Mouse (Mus musculus) B cell, adult (primary cell): ENCODE data around the gene Pold3. TPM values are rescaled to one million over a fixed set of nuclear protein-coding genes. Genes with fewer than 3 reads are reported as not detected.

Source experiments
- total RNA-seq: library from RNA; stranded (reverse); gene quantifications from 4 replicates; pipeline ENCODE4 v1.2.4, GENCODE M21; 2023; ENCODE audit not compliant: inconsistent age

Pold3 gene
- total RNA-seq: 61.8 to 67.8 TPM (median 66.2 TPM) in 4 replicates

GRCm38 (mm10) chr7:100121376-100121789, at the start of gene Pold3:
TSS of gene Pold3 (minus strand) at chr7:100121565.

GRCm38 (mm10) chr7:100159105-100159841, 37.9 kb upstream of the Pold3 start, which contains the start of gene Lipt2:
TSS of gene Lipt2 (plus strand) at chr7:100159277.

Other genes starting within 250 kb of the Pold3 start
- 26.5 to 32.0 TPM (median 28.6 TPM) in 4 replicates for gene Rnf169, start 141.1 kb downstream of the Pold3 start, total RNA-seq
- not detected in 4 replicates for gene Chrdl2, start 115.4 kb downstream of the Pold3 start, total RNA-seq
- gene Lipt2, start 37.7 kb upstream of the Pold3 start, total RNA-seq: 0.51 to 1.7 TPM (median 0.95 TPM) in 4 replicates
- not detected in 4 replicates for gene Kcne3, start 54.9 kb upstream of the Pold3 start, total RNA-seq
- 16.4 to 19.8 TPM (median 17.5 TPM) in 4 replicates for gene Pgm2l1, start 105.8 kb upstream of the Pold3 start, total RNA-seq
- 0.39 TPM in 1 of 4 replicates, not detected in the others for gene P4ha3, start 164.0 kb upstream of the Pold3 start, total RNA-seq